Mouse (Mus musculus) E14TG2a.4 (cell line): ENCODE results near the gene Lgals9.
"Not testable (repeated sequence)": the region's sequence is repeated elsewhere in the genome, so short reads cannot be mapped to it uniquely, and the experiment has no call there.

Experiments used
- H3K27me3 ChIP-seq: 2 replicates; pipeline ENCODE4 v1.6.1; 2014; ENCODE audit warnings: low read length, control low read depth; ENCODE audit not compliant: insufficient read depth
- H3K36me3 ChIP-seq: 2 replicates; pipeline ENCODE4 v1.6.1; 2014; ENCODE audit warnings: low read length, control low read depth; ENCODE audit not compliant: insufficient read depth
- H3K4me1 ChIP-seq: replicated peaks from 2 replicates; pipeline ENCODE4 v1.6.1; 2014; ENCODE audit warnings: low read depth, low read length, control low read depth
- H3K4me3 ChIP-seq: replicated peaks from 2 replicates; pipeline ENCODE4 v1.5.1; 2014; ENCODE audit warnings: mild to moderate bottlenecking, low read length
- H3K9me3 ChIP-seq: 2 replicates; pipeline ENCODE4 v1.6.1; 2014; ENCODE audit warnings: low read length, control low read depth
- CTCF ChIP-seq: conservative IDR thresholded peaks from 2 replicates; pipeline ENCODE4 v1.5.1; 2014; ENCODE audit warnings: low read length
- NANOG ChIP-seq: IDR thresholded peaks from 2 replicates; pipeline ENCODE4 v1.6.1; 2014; ENCODE audit warnings: borderline replicate concordance, low read length, mixed read lengths
- POU5F1 ChIP-seq: IDR thresholded peaks from 2 replicates; pipeline ENCODE4 v1.6.1; 2014; ENCODE audit warnings: low read length, borderline replicate concordance

The Lgals9 gene

DNA sequence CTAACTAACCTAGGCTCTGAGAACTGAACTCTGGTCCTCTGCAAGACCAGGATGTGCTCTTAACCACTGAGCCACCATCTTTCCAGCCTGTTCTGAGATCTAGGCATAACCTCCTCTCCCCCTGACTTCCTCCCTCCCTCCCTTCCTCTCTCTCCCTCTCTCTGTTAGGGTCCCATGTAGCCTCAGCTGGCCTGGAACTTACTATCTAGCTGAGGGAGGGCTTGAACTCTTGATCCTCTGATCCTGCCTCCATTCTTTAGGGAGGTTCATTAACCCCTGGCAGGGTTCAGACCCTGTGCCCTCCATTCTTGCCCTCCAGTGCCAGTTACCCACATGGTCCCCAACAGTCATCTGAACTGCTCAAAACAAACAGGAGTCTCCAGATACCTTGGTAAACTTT, 28.3 kb upstream of the Lgals9 start:
- TF ChIP-seq NANOG, result no peak
- no peak for TF ChIP-seq POU5F1
- no peak for TF ChIP-seq CTCF
- H3K9me3 ChIP-seq, result 0 out of 2 replicates have a peak, but pooled peaks cover 6% of the 10 kb centered on the region
- peaks cover under 1% of the 10 kb centered on the region; the same call in 1 of the 2 replicates for H3K36me3 ChIP-seq
- no peak overlapping the region for H3K4me3 ChIP-seq
- no peaks in the 10 kb centered on the region for H3K27me3 ChIP-seq
- peaks cover 81% of the 10 kb centered on the region for H3K4me1 ChIP-seq

DNA sequence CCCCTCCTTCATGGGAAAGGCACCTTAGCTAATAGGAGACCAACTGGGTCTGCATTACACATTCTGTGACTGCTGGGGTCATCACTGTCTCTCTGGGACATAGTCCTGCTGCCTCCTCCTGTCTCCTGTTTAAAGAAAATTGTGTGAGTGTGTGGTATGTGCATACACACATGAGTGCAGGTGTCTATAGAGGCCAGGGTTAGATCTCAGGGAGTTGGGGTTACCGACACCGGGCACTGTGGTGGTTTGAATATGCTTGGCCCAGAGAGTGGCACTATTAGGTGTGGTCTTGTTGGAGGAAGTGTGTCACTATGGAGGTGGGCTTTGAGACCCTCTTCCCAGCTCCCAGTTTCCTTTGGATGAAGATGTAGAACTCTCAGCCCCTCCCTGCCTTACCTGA, 27.8 kb upstream of the Lgals9 start:
- TF ChIP-seq NANOG, result no peak
- no peak for TF ChIP-seq CTCF
- TF ChIP-seq POU5F1, result no peak
- Histone ChIP-seq H3K4me1 (peaks cover 81% of the 10 kb centered on the region), H3K36me3 (no peaks in the 10 kb centered on the region; the same call in 1 of the 2 replicates), H3K4me3 (no peak overlapping the region), H3K9me3 (0 out of 2 replicates have a peak, but pooled peaks cover 6% of the 10 kb centered on the region), H3K27me3 (no peaks in the 10 kb centered on the region)

DNA sequence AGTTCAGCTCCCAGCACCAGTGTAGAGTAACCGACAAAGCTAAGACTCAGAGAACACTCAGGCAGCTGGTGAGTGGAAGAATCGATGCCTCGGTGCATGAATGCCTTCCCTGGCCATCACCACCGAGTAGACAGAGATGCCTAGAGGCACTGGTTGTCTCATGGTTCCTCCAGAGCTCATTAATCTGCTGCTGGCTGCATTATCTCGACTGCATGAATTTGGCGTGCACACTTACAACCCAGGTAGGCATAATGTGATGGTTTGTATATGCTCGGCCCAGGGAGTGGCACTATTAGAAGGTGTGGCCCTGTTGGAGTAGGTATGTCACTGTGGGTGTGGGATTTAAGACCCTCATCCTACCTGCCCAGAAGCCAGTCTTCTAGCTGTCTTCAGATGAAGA, 24.1 kb upstream of the Lgals9 start:
- Histone ChIP-seq H3K9me3 (0 out of 2 replicates have a peak, but pooled peaks cover 6% of the 10 kb centered on the region), H3K4me1 (peaks cover 79% of the 10 kb centered on the region), H3K27me3 (no peaks in the 10 kb centered on the region), H3K4me3 (no peak overlapping the region), H3K36me3 (no peaks in the 10 kb centered on the region)
- TF ChIP-seq NANOG (no peak), CTCF (no peak), POU5F1 (no peak)

DNA sequence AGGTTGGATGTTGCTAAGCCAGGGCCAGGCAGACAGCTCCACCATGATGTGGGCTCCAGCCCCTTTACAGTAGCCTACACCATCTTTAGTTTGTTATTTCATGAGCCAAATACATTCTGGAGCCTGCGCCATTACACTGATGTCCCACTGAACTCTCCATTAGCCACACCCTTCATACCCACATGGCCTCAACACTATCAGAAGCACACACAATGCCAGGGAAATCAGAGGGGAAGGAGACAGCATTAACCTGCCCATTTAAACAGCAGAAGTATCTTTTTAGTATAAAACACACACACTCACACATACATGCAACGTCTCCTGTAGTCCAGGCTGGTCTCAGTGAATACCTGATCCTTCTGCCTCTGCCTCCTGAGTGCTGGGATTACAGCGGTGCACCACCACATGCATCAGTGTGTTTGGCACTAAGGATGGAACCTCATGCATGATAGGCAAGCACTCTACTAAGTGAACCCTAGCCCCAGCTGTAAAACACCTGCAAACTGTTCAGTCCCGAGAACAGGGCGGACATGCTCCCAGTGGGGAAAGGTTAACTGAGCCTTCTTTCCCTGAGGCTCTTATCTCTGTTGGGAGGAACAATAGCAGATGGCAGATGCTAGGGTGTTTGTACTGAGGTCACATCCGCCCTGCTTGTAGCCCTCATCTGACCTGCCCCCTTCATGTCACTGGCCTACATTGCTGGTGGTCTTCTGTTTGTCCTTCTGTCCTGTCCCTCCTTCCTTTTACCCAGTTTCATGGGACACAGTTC, 23.4 kb upstream of the Lgals9 start:
- H3K9me3 ChIP-seq, result 0 out of 2 replicates have a peak, but pooled peaks cover 6% of the 10 kb centered on the region
- H3K36me3 ChIP-seq, result no peaks in the 10 kb centered on the region
- no peak overlapping the region for H3K4me3 ChIP-seq
- peaks cover 79% of the 10 kb centered on the region for H3K4me1 ChIP-seq
- no peak for TF ChIP-seq CTCF
- no peak for TF ChIP-seq NANOG
- H3K27me3 ChIP-seq, result no peaks in the 10 kb centered on the region

DNA sequence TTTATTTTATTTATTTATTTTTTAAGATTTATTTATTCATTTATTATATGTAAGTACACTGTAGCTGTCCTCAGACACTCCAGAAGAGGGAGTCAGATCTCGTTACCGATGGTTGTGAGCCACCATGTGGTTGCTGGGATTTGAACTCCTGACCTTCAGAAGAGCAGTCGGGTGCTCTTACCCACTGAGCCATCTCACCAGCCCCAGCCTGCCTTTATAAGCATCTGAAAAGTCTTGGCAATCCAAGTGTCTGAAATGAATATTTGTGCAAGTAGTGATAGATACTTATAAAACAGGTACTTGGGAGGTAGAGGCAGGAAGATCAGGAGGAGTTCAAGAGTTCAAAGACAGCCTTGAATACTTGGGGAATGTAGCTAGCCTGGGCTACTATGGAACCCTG, 22.6 kb upstream of the Lgals9 start:
- not testable (repeated sequence) for H3K4me3 ChIP-seq, H3K9me3 ChIP-seq, H3K27me3 ChIP-seq, H3K36me3 ChIP-seq
- H3K4me1 ChIP-seq, result peaks cover 80% of the 10 kb centered on the region

DNA sequence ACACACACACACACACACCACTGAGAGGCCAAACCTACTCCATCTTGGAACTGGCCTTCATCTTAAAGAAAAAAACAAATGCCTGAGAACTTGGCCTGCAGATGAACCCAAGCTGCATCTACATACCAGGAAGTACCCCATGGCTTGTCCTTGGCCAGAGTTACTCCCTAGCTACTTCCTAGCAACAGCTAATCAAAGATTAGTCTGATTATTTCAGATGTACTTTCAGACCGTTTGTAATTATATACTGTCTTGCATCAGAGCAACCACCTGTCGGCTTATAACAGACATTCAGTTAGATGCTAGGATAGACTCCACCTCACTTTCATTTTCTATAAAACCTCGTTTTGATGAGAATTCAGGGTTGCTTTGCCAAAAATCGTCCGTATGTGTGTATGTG, 21.7 kb upstream of the Lgals9 start:
- TF ChIP-seq NANOG (no peak), CTCF (no peak), POU5F1 (no peak)
- no peaks in the 10 kb centered on the region for H3K36me3 ChIP-seq
- peaks cover 80% of the 10 kb centered on the region for H3K4me1 ChIP-seq
- H3K27me3 ChIP-seq, result no peaks in the 10 kb centered on the region
- no peaks in the 10 kb centered on the region for H3K9me3 ChIP-seq
- H3K4me3 ChIP-seq, result no peak overlapping the region

DNA sequence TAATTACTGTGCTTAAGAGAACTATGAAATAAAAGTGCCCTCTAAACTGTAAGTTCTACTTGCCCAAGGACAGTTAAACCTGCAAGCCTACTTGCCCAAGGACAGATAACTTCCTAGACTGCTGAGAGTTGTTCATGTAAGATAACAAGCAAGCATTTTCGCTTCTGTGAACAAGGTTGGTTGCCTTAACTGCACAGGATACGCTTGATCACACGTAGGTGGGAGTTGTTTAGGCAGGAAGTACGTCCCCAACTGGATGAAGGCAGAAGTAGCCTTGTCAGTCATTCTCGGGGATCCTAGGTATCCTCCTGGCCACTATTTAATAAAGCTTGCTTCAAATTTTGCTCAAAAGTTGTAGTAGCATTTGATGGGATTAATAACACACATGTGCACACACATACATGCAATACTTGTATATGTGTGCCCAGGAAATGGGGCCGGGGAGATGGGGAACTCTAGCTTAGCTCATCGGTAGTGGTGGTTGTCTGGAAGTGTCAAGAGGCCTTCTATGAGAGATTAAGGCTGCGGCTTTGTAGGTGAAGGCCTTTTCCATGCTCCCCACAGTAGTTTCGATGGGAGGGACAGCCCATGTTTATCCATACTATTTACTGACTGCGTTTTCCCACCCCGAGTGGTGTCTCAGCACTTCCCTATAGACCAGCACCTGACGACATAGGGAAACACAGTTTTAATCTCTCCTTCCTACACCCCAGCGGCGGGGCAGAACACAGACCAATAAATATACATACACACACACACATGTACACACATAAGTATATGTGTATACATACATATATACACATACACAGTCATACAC, 21.0 kb upstream of the Lgals9 start:
- TF ChIP-seq POU5F1 (no peak), NANOG (no peak), CTCF (no peak)
- Histone ChIP-seq H3K36me3 (no peaks in the 10 kb centered on the region), H3K4me1 (peaks cover 83% of the 10 kb centered on the region), H3K9me3 (no peaks in the 10 kb centered on the region), H3K27me3 (no peaks in the 10 kb centered on the region), H3K4me3 (no peak overlapping the region)

DNA sequence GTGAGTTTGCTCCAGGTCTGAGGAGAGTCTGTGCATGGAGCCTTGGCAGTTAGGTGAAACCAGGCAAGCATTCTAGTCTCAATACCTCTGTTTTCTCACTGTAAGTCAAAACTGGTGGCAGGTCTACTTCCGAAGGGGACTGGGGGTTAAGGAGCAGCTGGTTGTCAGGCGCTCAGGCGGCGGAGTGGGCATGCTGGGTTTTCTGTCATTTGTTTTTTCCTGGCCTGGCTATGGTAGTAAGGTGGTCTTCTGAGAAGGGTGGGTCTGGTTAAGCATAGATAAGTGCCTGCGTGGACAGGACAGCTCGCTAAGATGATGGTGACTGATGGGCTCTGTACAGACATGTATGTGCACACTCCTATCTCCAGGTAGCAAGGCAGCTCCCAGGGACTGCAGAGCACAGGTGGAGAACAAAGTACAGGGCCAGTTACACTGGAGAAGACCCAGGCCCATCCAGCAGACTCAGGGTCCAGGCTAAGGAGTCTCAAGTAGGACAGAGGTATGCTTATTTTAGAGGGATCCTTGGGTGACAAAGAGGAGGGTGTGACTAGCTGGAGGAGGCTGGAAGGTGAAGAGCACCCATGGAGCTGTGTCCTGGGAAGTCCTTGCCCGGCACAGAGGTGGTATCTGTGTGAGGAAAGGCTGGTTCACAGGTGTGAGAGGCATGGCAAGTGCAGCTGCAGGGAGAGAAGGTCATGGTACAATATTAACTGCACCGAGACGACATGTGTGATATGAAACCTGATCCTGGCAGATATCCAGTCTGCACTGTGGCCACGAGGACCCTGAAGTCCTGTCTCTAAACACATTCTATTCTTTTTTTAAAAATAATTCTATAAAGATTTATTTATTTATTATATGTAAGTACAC, 19.3 kb upstream of the Lgals9 start:
- Histone ChIP-seq H3K36me3 (no peaks in the 10 kb centered on the region), H3K4me1 (peaks cover 89% of the 10 kb centered on the region), H3K4me3 (peak overlapping the region; percentile 41; the same call in 1 of the 2 replicates), H3K27me3 (no peaks in the 10 kb centered on the region), H3K9me3 (no peaks in the 10 kb centered on the region)
- TF ChIP-seq NANOG, result no peak; the same call in 1 of the 2 replicates
- TF ChIP-seq POU5F1, result no peak
- no peak for TF ChIP-seq CTCF
